Mouse (Mus musculus): ENCODE data around the gene Ncor2. TPM values are rescaled to one million over a fixed set of nuclear protein-coding genes. Genes with fewer than 3 reads are reported as not detected.
A peak's percentile ranks its signal among the peaks of the same experiment; 100 is the strongest.

The Ncor2 gene
- 39.3 and 41.8 TPM in 2 replicates for polyA plus RNA-seq (2015; fragmentation: Nextera tagmentation; extraction: Ambion mirVana)

DNA sequence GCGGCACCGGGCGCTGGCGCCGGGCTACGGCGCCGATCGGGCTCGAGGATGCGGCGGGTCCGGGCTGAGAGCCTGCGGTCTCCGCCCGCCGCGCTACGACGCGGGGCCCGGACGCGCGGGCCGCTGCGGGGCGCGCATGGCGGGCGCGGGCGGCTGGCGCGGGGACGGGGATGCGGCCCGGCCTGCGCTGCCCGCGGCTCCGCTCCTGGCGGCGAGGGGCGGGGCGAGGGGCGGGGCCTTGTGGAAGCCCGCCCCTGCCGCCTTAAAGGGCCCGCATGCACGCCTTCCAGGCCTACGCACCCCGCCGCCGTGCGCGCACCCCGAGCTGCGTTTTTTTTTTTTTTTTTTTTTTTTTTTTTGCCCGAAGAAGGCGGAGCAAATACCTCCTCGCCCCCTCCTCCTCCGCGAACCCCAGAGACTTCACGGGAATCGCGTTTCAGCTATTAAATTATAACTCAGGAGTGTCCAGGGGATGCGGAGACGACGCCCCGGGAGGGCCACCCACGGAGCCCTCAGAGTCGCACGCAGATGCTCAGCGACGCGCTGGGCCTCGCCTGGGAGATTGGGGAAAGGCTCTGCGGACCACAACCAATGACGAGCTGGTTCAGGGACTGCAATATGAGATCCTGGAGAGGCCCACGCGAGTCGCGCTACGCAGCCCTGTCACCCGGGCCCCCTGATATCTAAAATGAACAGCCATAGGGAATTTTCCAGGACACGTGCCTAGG is at the start of gene Ncor2:
TSS of gene Ncor2 (minus strand) at position 213 of the 728 bp plus-strand sequence.
- Histone ChIP-seq H3K9ac (peak within 1 kb of the TSS; percentile 62), H3K27me3 (no peaks in the 10 kb centered on the region), H3K9me3 (replicated peaks) (no peaks in the 10 kb centered on the region), H3K36me3 (no peaks in the 10 kb centered on the region), H3K4me3 (replicated peaks) (peak within 1 kb of the TSS; percentile 69), H3K4me1 (peaks cover 61% of the 10 kb centered on the region), H3K27ac (replicated peaks) (peak within 1 kb of the TSS; percentile 98), H3K4me2 (replicated peaks) (peak within 1 kb of the TSS; percentile 88)
- WGBS, result under 1% methylated on average over 80 of the region's 87 CpGs
- peak; percentile 87 for ATAC-seq (ENCODE audit: insufficient number of reproducible peaks, low FRiP score, low TSS enrichment, low read depth)

DNA sequence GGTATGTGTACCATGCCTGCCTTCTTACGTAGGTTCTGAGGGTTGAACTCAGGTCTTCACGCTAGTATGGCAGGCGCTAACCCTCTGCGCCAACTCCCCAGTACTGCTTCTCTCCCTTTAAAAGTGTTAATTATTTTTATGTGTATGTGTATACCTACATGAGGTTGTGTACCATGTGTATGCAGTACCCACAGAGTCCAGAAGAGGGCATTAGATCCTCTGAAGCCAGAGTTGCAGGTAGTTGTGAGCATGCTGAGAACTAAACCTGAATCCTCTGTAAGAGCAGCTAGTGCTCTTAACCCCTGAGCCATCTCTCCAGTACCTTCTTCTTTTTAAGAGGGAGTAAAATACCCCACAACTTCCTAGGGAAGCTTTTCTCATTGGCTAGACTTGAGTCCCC is 48.7 kb upstream of the Ncor2 start:
- Histone ChIP-seq H3K27me3 (no peaks in the 10 kb centered on the region), H3K9ac (no peak overlapping the region), H3K4me1 (peaks cover 6% of the 10 kb centered on the region), H3K9me3 (replicated peaks) (peaks cover 10% of the 10 kb centered on the region; the same call in 1 of the 2 replicates), H3K4me3 (replicated peaks) (no peak overlapping the region), H3K36me3 (no peaks in the 10 kb centered on the region), H3K4me2 (replicated peaks) (no peak overlapping the region), H3K27ac (replicated peaks) (no peak overlapping the region)
- no peak for ATAC-seq (ENCODE audit: insufficient number of reproducible peaks, low FRiP score, low TSS enrichment, low read depth)
- WGBS, result 98% methylated on average over 4 of the region's 4 CpGs

DNA sequence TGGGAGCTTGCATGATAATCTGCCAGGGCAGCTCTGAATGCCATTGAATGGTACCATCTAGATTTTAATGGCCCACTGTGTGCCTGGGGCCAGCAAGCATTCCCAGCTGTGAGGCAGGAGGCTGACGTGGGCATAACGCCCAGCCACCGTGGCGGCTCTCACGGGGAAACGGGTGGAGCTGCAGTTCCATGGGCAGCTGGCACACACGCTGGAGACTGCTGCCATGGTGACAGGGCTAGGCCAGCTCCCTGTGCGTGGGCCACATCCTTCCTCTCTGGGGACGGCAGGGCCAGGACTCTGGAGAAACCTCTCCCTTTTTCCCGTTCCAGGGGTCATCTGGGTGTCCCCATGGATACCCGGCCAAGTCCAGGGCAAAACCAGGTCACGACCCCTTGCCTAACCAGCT is 47.2 kb upstream of the Ncor2 start:
- Histone ChIP-seq H3K4me1 (peaks cover 8% of the 10 kb centered on the region), H3K9ac (no peak overlapping the region), H3K4me2 (replicated peaks) (no peak overlapping the region), H3K4me3 (replicated peaks) (no peak overlapping the region), H3K9me3 (replicated peaks) (peaks cover 10% of the 10 kb centered on the region; the same call in 1 of the 2 replicates), H3K27me3 (no peaks in the 10 kb centered on the region), H3K36me3 (no peaks in the 10 kb centered on the region), H3K27ac (replicated peaks) (peak overlapping the region; percentile 28; the same call in 1 of the 2 replicates)
- peak; percentile 34; the same call in 1 of the 2 replicates for ATAC-seq (ENCODE audit: insufficient number of reproducible peaks, low FRiP score, low TSS enrichment, low read depth)
- WGBS, result 50% methylated on average over 12 of the region's 12 CpGs

DNA sequence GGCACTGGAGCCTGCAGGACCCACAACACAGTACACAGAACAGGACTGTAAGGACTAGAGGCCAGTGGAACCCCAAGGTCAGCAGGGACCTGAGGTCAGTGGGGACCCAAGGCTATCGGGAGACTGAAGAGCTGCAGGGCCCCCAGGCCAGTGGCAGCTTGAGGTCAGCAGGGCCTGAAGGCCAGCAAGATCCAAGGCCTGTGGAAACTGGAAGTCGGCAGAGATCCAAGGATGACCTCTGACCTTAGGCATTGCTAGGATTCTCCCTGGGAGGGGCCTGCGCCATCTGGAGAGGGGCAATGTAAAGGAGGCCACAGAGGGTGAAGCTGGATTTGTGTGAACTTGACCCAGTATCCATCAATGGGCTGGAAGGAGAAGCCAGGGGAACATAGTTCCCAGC is 45.9 kb upstream of the Ncor2 start:
- H3K27ac ChIP-seq (replicated peaks), result no peak overlapping the region
- H3K4me2 ChIP-seq (replicated peaks), result no peak overlapping the region
- WGBS, result 38% methylated on average over 3 of the region's 3 CpGs
- H3K27me3 ChIP-seq, result no peaks in the 10 kb centered on the region
- H3K9ac ChIP-seq, result no peak overlapping the region
- no peak for ATAC-seq (ENCODE audit: insufficient number of reproducible peaks, low FRiP score, low TSS enrichment, low read depth)
- no peaks in the 10 kb centered on the region for H3K36me3 ChIP-seq
- H3K9me3 ChIP-seq (replicated peaks), result peaks cover 10% of the 10 kb centered on the region; the same call in 1 of the 2 replicates
- H3K4me1 ChIP-seq, result peaks cover 8% of the 10 kb centered on the region
- no peak overlapping the region for H3K4me3 ChIP-seq (replicated peaks)

DNA sequence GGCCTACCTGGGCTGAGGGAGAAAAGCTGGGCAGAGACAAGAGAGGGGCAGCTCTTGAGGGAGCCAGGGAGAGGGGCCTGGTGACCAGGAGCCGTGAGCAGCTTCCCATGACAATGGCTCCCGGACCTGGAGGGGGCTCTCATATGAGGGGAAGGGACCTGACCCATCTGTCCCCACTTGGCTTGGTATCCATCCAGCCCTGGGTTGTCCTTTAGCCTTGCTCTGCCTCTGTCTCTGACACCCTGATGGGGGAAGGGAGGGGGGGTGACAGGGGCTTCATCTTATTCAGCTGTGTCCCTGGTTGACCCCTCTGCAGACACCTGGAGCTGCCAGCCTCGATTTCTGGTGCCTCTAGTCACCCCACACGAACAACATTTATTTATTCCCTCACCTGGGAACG is 44.9 kb upstream of the Ncor2 start:
- Histone ChIP-seq H3K27me3 (no peaks in the 10 kb centered on the region), H3K4me2 (replicated peaks) (no peak overlapping the region), H3K9ac (no peak overlapping the region), H3K4me3 (replicated peaks) (no peak overlapping the region), H3K36me3 (no peaks in the 10 kb centered on the region), H3K4me1 (peaks cover 8% of the 10 kb centered on the region), H3K9me3 (replicated peaks) (peaks cover 10% of the 10 kb centered on the region; the same call in 1 of the 2 replicates), H3K27ac (replicated peaks) (no peak overlapping the region)
- ATAC-seq (ENCODE audit: insufficient number of reproducible peaks, low FRiP score, low TSS enrichment, low read depth), result no peak
- WGBS, result 72% methylated on average over 5 of the region's 5 CpGs

DNA sequence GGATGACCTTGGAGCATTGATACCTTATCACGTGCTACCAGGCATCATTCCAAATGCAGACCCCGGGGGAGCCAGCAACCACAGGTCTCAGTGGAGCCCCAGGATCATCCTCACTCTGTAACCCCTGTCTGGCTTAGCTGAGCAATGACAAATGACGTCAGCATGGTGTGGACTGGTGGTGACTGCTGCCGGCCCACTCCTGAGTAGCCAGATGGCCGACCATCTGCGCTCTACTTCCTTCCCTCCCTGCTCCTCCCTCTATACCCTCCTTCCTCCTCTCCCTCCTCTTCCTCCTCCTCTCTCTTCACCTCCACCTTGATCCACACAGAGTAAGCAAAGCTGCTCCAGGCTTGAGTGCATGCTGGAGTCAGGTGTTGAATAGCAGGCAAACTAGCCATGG is 43.7 kb upstream of the Ncor2 start:
- Histone ChIP-seq H3K9me3 (replicated peaks) (0 out of 2 replicates have a peak, but pooled peaks cover 4% of the 10 kb centered on the region), H3K27me3 (no peaks in the 10 kb centered on the region), H3K9ac (no peak overlapping the region), H3K4me1 (peaks cover 10% of the 10 kb centered on the region), H3K4me3 (replicated peaks) (no peak overlapping the region), H3K27ac (replicated peaks) (no peak overlapping the region), H3K4me2 (replicated peaks) (no peak overlapping the region), H3K36me3 (no peaks in the 10 kb centered on the region)
- ATAC-seq (ENCODE audit: insufficient number of reproducible peaks, low FRiP score, low TSS enrichment, low read depth), result no peak
- WGBS, result 65% methylated on average over 6 of the region's 6 CpGs

DNA sequence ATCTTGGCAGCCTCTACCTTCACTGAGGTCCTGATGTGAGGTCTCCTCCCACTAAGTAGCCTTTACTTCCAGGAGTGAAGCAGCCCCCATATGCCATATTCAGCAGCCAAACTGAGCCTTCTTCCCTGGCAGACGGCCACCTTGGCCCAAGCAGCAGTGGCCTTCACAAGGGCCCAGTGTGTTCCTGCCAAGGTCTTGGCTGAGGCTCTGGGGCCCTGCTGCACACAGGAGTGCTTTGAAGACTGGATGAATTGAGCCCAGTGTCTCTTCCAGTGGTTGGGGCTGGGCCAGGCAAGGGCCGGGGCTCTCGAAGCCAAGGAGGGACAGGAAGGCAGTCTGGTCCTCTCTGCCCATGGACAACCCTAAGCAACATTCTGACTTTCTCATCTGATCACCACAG is 42.8 kb upstream of the Ncor2 start:
- Histone ChIP-seq H3K36me3 (no peaks in the 10 kb centered on the region), H3K27me3 (no peaks in the 10 kb centered on the region), H3K4me3 (replicated peaks) (no peak overlapping the region), H3K4me2 (replicated peaks) (no peak overlapping the region), H3K9ac (no peak overlapping the region), H3K9me3 (replicated peaks) (no peaks in the 10 kb centered on the region), H3K27ac (replicated peaks) (0 out of 2 replicates have a peak overlapping the region, but pooled peaks have one; percentile 39), H3K4me1 (peaks cover 11% of the 10 kb centered on the region)
- ATAC-seq (ENCODE audit: insufficient number of reproducible peaks, low FRiP score, low TSS enrichment, low read depth), result peak; percentile 18; the same call in 1 of the 2 replicates
- WGBS, result 65% methylated on average over 3 of the region's 3 CpGs

DNA sequence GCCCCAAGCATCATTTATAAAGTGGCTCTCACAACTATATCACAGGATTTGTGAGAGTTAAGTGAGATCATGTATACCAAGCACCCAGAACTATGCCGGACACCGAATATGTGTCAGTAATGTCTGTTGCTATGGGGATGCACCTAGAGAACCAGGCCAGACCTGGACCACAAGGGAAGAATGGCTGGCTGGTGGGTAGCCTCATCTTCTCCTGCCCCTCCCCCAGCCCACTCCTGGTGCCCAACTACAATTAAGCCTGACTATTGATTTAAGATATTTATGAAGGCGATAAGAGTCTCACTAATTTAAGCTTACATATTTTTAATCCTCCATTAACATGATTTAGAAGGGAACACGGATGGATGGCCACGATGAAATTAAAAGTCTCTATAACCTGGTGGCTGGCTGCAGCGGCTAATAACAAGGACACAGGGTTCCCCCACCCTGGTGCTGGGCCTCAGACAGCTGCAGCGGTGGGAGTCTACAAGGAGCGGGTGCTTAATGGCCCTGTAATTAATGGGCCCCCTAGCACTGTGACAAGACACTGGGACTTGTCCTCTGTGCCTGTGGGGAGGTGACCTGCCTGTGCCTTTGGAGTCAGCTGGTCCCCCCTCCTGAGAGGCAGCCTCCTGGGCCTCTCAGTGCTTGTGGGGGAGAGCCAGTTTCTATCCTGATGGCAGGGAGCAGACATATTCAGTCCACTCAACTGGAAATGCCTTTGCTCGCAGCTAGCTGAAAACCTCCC is 38.6 kb upstream of the Ncor2 start:
- ATAC-seq (ENCODE audit: insufficient number of reproducible peaks, low FRiP score, low TSS enrichment, low read depth), result no peak

DNA sequence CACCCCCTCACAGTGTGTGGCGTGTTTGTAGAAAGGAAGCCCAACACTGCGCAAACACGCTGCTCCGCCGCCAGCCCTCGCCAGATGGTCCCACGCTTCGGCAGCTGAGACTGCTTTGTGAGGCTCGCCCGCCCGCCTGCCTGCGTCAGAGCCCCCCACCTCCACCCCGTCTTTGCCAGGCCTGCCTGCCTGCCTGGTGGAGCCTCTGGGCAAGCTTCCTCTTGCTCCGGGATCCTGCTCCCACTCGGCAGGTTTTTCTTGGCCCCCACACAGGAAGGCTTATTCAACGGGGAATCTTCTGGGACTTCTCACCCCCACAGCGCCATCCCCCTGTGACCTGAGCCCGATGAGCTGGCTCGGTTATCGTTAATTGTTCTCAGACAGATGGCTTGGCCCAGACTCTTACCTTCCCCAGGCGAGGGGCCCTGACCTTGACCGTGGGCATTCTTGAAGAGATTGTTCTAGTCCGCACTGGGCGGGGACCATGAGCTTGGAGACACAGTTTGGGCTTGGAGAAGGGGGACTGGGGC is 37.0 kb upstream of the Ncor2 start:
- H3K27me3 ChIP-seq, result no peaks in the 10 kb centered on the region

More for the DNA sequence above, 38.6 kb upstream of the Ncor2 start:
- H3K27me3 ChIP-seq, result no peaks in the 10 kb centered on the region
- H3K27ac ChIP-seq (replicated peaks), result no peak overlapping the region
- no peak overlapping the region for H3K4me3 ChIP-seq (replicated peaks)
- H3K4me2 ChIP-seq (replicated peaks), result no peak overlapping the region
- H3K9ac ChIP-seq, result no peak overlapping the region
- no peaks in the 10 kb centered on the region for H3K36me3 ChIP-seq
- 64% methylated on average over 9 of the region's 9 CpGs for WGBS
- peaks cover 22% of the 10 kb centered on the region for H3K4me1 ChIP-seq
- H3K9me3 ChIP-seq (replicated peaks), result no peaks in the 10 kb centered on the region

DNA sequence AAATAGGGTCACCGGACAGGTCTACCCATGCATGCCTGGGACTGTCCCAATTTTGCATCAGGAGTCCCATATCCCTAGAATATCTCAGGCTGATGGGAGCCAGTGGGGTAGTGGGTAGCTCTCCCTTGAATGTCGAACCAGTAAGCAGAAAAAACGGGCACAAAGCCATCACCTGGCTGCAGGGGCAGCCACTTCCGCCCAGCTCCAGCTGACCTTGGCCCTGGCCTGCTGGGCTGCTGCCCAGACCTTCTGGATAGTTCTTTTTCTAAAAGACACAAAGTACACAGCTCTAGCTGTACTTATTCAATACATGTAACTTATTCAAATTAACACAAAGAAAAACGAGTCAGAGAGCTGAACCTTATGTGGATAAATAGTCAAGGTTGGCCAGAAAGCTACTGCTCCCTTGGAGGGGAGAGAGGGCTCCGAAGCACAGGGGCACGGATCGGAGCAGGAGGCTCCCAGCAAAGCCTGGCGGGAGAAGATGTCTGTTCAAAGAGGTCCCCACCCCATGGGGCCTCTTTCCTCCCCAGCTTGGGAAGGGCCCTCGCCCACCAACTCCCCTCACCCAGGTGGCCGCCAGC is 36.4 kb upstream of the Ncor2 start:
- H3K27me3 ChIP-seq, result no peaks in the 10 kb centered on the region
- peaks cover 20% of the 10 kb centered on the region for H3K4me1 ChIP-seq
- 17% methylated on average over 11 of the region's 11 CpGs for WGBS
- peak overlapping the region; percentile 25 for H3K4me3 ChIP-seq (replicated peaks)
- H3K4me2 ChIP-seq (replicated peaks), result peak overlapping the region; percentile 50
- H3K9ac ChIP-seq, result peak overlapping the region; percentile 7; the same call in 1 of the 2 replicates
- no peaks in the 10 kb centered on the region for H3K9me3 ChIP-seq (replicated peaks)
- ATAC-seq (ENCODE audit: insufficient number of reproducible peaks, low FRiP score, low TSS enrichment, low read depth), result no peak
- peak overlapping the region; percentile 92 for H3K27ac ChIP-seq (replicated peaks)
- H3K36me3 ChIP-seq, result no peaks in the 10 kb centered on the region

More for the DNA sequence above, 37.0 kb upstream of the Ncor2 start:
- peak overlapping the region; percentile 50 for H3K4me2 ChIP-seq (replicated peaks)
- H3K4me3 ChIP-seq (replicated peaks), result peak overlapping the region; percentile 25
- peak; percentile 90 for ATAC-seq (ENCODE audit: insufficient number of reproducible peaks, low FRiP score, low TSS enrichment, low read depth)
- H3K9ac ChIP-seq, result peak overlapping the region; percentile 7; the same call in 1 of the 2 replicates
- H3K27ac ChIP-seq (replicated peaks), result peak overlapping the region; percentile 92
- H3K9me3 ChIP-seq (replicated peaks), result no peaks in the 10 kb centered on the region
- no peaks in the 10 kb centered on the region for H3K36me3 ChIP-seq
- peaks cover 20% of the 10 kb centered on the region for H3K4me1 ChIP-seq
- 2% methylated on average over 24 of the region's 24 CpGs for WGBS

DNA sequence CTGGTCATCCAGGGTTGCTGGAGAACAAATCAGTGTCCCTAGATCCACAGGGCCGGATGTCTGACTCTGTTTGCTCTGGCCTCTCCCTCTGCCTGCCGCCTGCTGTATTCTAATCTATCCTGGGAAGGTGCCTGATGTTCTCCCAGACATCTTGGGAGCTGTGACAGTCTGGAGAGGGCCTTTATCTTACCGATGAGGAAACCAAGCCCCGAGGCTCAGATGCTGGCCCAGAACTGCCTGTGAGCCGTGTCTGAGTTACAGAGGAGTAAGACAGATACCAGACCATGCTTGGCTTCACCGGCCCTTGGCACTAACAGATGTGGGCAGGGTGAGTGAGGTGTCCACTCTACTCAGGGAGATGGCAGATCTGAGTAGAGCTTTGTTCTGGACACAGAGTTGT is 35.0 kb upstream of the Ncor2 start:
- ATAC-seq (ENCODE audit: insufficient number of reproducible peaks, low FRiP score, low TSS enrichment, low read depth), result no peak
- Histone ChIP-seq H3K27ac (replicated peaks) (no peak overlapping the region), H3K4me3 (replicated peaks) (no peak overlapping the region), H3K4me2 (replicated peaks) (no peak overlapping the region), H3K9ac (no peak overlapping the region), H3K9me3 (replicated peaks) (no peaks in the 10 kb centered on the region), H3K27me3 (no peaks in the 10 kb centered on the region), H3K4me1 (peaks cover 20% of the 10 kb centered on the region), H3K36me3 (no peaks in the 10 kb centered on the region)
- WGBS, result 87% methylated on average over 6 of the region's 6 CpGs

Measured in embryonic facial prominence, embryonic 15.5 days (tissue).